Mouse (Mus musculus) hindbrain, embryonic 15.5 days (tissue): Measurements from ENCODE around the gene Tfb2m. TPM values are rescaled to one million over a fixed set of nuclear protein-coding genes. Genes with fewer than 3 reads are reported as not detected.
A peak's percentile ranks its signal among the peaks of the same experiment; 100 is the strongest.
"Not testable (repeated sequence)": the region's sequence is repeated elsewhere in the genome, so short reads cannot be mapped to it uniquely, and the experiment has no call there.

Experiments
- ATAC-seq: fragments of 200-750 bp; cut with Nextera tagmentation; 2 replicates; pipeline ENCODE4 v1.8.0; 2017; ENCODE audit warnings: low read depth, moderate number of reproducible peaks, moderate TSS enrichment; ENCODE audit not compliant: low FRiP score
- H3K27ac ChIP-seq: fragments of 300-500 bp; sonication (generic); replicated peaks from 2 replicates; pipeline ENCODE4 v1.5.1; 2015; ENCODE audit warnings: mild to moderate bottlenecking, inconsistent platforms
- H3K27me3 ChIP-seq: fragments of 300-500 bp; sonication (generic); 2 replicates; pipeline ENCODE4 v1.6.1; 2015; ENCODE audit warnings: control low read depth, inconsistent platforms
- H3K36me3 ChIP-seq: fragments of 300-500 bp; sonication (generic); 2 replicates; pipeline ENCODE4 v1.6.1; 2015; ENCODE audit warnings: control low read depth, inconsistent platforms
- H3K4me1 ChIP-seq: fragments of 300-500 bp; sonication (generic); replicated peaks from 2 replicates; pipeline ENCODE4 v1.6.1; 2015; ENCODE audit warnings: control low read depth, inconsistent platforms
- H3K4me2 ChIP-seq: fragments of 300-500 bp; sonication (generic); 2 replicates; pipeline ENCODE4 v1.6.1; 2015; ENCODE audit warnings: moderate library complexity, mild to moderate bottlenecking, inconsistent platforms
- H3K4me3 ChIP-seq: fragments of 300-500 bp; sonication (generic); 2 replicates; pipeline ENCODE4 v1.5.1; 2015; ENCODE audit warnings: mild to moderate bottlenecking, inconsistent platforms
- H3K9ac ChIP-seq: fragments of 300-500 bp; sonication (generic); 2 replicates; pipeline ENCODE4 v1.6.1; 2015; ENCODE audit warnings: inconsistent platforms
- H3K9me3 ChIP-seq: fragments of 300-500 bp; sonication (generic); 2 replicates; pipeline ENCODE4 v1.6.1; 2016; ENCODE audit warnings: control low read depth, inconsistent platforms
- WGBS: fragments of 180-500 bp; shearing (Covaris S2); methylation state at CpG from one replicate; pipeline ENCODE4 v1.1.7; 2015; 5-methylcytosine and 5-hydroxymethylcytosine counted together
- polyA plus RNA-seq: library from polyadenylated mRNA; unstranded; fragments of >200 nt; fragmentation: Nextera tagmentation; extraction: Ambion mirVana; gene quantifications from 2 replicates; pipeline ENCODE4 v1.2.1, GENCODE M21; 2015

The Tfb2m gene
- 29.1 and 31.0 TPM in 2 replicates for polyA plus RNA-seq

DNA sequence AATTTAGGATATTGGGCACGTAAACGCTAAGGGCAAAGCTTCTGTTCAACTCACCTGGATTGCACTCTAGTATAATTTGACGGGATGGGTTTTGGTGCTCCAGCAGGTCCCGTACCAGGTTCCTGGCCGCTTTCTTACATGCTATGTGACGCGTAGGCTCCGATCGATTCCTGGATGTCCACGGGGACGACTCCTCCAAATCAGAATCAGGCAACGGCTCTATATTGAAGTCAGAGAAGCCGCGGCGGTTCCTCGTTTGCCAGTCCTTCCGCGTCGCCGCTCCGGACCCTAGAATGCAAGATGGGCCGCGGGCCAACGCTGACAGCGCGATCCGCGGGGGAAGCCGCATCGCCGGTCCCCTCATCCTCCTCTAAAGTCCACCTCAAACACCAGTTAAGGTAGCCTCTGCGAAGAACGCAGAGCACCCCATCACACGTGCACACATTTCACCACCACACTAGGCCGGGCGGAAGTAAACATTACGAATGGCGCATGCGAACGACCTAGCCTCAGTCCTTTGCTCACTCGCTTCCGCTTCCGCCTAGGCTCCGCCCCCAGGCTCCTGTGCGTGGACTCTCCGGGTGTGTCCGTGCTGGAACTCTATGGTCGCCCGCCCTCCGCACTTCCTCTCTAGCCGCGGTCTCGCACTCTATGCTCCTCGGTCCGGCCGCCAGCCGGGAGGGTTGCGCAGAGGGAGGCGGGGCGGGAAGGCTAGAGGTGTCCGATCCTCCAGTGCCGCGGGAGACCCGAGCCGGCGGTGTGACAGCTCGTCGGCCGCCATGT, at the start of gene Tfb2m, which contains the start of gene Cnst:
Tfb2m (minus strand) TSS at position 500 of the 783 bp plus-strand sequence.
Cnst (plus strand) TSS at position 603 of the 783 bp plus-strand sequence.
- H3K4me3 ChIP-seq, result peak within 1 kb of the TSS; percentile 90
- H3K4me2 ChIP-seq, result peak within 1 kb of the TSS; percentile 84
- H3K27me3 ChIP-seq, H3K36me3 ChIP-seq, H3K9me3 ChIP-seq: not testable (repeated sequence)
- peak within 1 kb of the TSS; percentile 98 for H3K27ac ChIP-seq
- WGBS, result under 1% methylated on average over 69 of the region's 69 CpGs
- peaks cover 37% of the 10 kb centered on the region for H3K4me1 ChIP-seq
- peak within 1 kb of the TSS; percentile 88 for H3K9ac ChIP-seq
- peak; percentile 99 for ATAC-seq

GRCm38 (mm10) chr1:179592972-179593371, 46.9 kb upstream of the Tfb2m start:
- Histone ChIP-seq H3K4me3 (no peak overlapping the region), H3K27ac (no peak overlapping the region), H3K4me2 (no peak overlapping the region), H3K4me1 (peaks cover 4% of the 10 kb centered on the region), H3K9ac (no peak overlapping the region), H3K9me3 (no peaks in the 10 kb centered on the region), H3K36me3 (0 out of 2 replicates have a peak, but pooled peaks cover 4% of the 10 kb centered on the region), H3K27me3 (no peaks in the 10 kb centered on the region)
- no peak for ATAC-seq
- WGBS, result 74% methylated on average over 7 of the region's 7 CpGs

DNA sequence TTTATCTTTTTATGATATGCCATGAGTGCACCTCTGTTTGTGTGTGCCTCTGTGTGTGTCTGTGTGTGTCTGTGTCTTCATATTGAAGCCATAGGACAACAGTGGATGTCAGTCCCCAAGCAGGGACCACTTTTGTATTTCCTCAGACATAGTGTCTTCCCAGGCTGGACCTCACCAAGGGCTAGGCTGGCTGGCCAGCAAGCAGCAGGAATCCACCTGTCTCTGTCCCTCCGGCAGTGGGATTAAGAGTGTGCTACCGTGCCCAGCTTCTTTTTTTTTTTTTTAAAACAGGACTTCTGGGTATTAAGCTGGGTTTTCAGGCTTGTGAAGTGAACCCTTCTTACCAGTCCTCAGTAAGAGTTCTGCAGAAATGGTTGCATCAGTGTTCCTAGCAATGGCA, 46.1 kb upstream of the Tfb2m start:
- peaks cover 6% of the 10 kb centered on the region for H3K4me1 ChIP-seq
- H3K27me3 ChIP-seq, result no peaks in the 10 kb centered on the region
- ATAC-seq, result no peak
- H3K9ac ChIP-seq, result no peak overlapping the region
- H3K27ac ChIP-seq, result no peak overlapping the region
- H3K9me3 ChIP-seq, result no peaks in the 10 kb centered on the region
- 0 out of 2 replicates have a peak, but pooled peaks cover 4% of the 10 kb centered on the region for H3K36me3 ChIP-seq
- no peak overlapping the region for H3K4me3 ChIP-seq
- WGBS, result 88% methylated on average over 2 of the region's 2 CpGs
- no peak overlapping the region for H3K4me2 ChIP-seq

DNA sequence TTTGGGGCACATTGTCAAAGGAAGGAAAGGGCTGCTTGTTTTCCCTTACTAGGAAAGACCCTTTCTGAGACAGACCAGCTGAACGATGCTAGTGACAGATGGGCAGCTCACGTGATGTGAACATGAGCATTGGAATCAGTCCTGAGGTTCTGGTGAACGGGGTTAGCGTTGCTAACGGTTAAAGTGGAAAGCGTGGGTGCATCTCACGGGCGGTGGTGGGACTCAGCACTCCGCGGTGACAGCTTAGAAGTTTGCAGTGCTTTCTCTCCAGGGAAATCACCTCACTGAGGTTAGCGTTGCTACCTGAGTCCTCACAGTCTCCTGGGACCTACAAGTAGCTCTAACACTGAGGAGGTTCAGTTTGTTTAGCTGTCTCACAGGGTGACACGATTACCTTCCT, 45.6 kb upstream of the Tfb2m start:
- no peaks in the 10 kb centered on the region for H3K9me3 ChIP-seq
- H3K27ac ChIP-seq, result no peak overlapping the region
- H3K4me2 ChIP-seq, result 0 out of 2 replicates have a peak overlapping the region, but pooled peaks have one; percentile 14
- H3K36me3 ChIP-seq, result 0 out of 2 replicates have a peak, but pooled peaks cover 4% of the 10 kb centered on the region
- no peak overlapping the region for H3K4me3 ChIP-seq
- peaks cover 11% of the 10 kb centered on the region for H3K4me1 ChIP-seq
- 74% methylated on average over 12 of the region's 12 CpGs for WGBS
- H3K27me3 ChIP-seq, result no peaks in the 10 kb centered on the region
- ATAC-seq, result no peak; the same call in 1 of the 2 replicates
- H3K9ac ChIP-seq, result no peak overlapping the region

GRCm38 (mm10) chr1:179588230-179588629, 42.2 kb upstream of the Tfb2m start:
- Histone ChIP-seq H3K27ac (peak overlapping the region; percentile 23), H3K36me3 (0 out of 2 replicates have a peak, but pooled peaks cover 4% of the 10 kb centered on the region), H3K9ac (no peak overlapping the region), H3K9me3 (no peaks in the 10 kb centered on the region), H3K4me2 (no peak overlapping the region; the same call in 1 of the 2 replicates), H3K4me3 (no peak overlapping the region), H3K27me3 (no peaks in the 10 kb centered on the region), H3K4me1 (peaks cover 16% of the 10 kb centered on the region)
- 41% methylated on average over 4 of the region's 4 CpGs for WGBS
- no peak for ATAC-seq

DNA sequence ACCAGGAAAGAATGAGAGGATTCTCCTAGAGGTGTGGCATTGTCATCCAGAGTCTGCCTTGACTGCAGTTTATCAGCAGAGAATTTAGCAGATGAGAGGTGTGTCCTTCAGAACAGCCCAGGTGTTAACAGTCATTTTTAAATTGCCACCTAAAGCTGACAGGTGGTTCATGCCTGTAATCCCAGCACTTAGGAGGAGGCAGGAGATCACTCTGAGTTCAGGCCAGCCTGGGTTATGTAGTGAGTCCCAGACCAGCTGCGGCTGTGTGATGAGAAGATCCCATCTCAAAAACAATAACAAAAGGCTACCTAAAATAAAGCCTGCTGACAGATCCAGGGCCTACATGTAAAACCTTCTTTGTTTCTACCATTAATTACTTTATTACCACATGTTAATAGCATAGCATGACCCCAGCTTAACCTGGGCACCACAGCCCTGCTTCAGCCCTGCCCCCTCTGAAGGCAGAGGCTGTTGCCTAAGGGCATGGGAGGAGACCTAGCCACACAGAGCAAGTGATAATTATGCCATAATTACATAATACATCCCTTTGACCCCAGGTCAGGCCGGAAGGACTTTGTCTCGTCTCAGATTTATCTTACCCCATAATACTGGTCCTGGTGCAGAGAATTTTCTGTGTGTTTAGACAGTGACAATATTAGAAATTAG, 40.5 kb upstream of the Tfb2m start:
- WGBS, result 56% methylated on average over 3 of the region's 3 CpGs
- no peak for ATAC-seq
- no peak overlapping the region for H3K4me3 ChIP-seq

DNA sequence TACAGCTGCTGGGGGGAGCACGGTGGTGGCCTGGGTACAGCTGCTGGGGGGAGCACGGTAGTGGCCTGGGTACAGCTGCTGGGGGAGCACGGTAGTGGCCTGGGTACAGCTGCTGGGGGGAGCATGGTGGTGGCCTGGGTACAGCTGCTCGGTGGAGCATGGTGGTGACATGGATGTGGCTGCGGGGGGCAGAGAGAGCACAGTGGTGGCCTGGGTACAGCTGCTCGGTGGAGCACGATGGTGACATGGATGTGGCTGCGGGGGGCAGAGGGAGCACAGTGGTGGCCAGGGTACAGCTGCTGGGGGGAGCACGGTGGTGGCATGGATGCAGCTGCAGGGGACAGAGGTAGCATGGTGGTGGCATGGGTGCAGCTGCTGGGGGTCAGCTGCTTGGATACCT, 39.6 kb upstream of the Tfb2m start:
- H3K36me3 ChIP-seq, result no peaks in the 10 kb centered on the region
- H3K4me3 ChIP-seq, result no peak overlapping the region
- H3K4me1 ChIP-seq, result peaks cover 16% of the 10 kb centered on the region
- WGBS, result 64% methylated on average over 9 of the region's 9 CpGs
- H3K27ac ChIP-seq, result no peak overlapping the region
- H3K9ac ChIP-seq, result no peak overlapping the region
- no peak overlapping the region for H3K4me2 ChIP-seq
- no peaks in the 10 kb centered on the region for H3K9me3 ChIP-seq
- ATAC-seq, result no peak
- H3K27me3 ChIP-seq, result no peaks in the 10 kb centered on the region

More for the DNA sequence above, 40.5 kb upstream of the Tfb2m start:
- peaks cover 16% of the 10 kb centered on the region for H3K4me1 ChIP-seq
- no peaks in the 10 kb centered on the region for H3K27me3 ChIP-seq
- H3K9me3 ChIP-seq, result no peaks in the 10 kb centered on the region
- H3K27ac ChIP-seq, result no peak overlapping the region
- H3K9ac ChIP-seq, result no peak overlapping the region
- H3K36me3 ChIP-seq, result no peaks in the 10 kb centered on the region
- H3K4me2 ChIP-seq, result no peak overlapping the region

DNA sequence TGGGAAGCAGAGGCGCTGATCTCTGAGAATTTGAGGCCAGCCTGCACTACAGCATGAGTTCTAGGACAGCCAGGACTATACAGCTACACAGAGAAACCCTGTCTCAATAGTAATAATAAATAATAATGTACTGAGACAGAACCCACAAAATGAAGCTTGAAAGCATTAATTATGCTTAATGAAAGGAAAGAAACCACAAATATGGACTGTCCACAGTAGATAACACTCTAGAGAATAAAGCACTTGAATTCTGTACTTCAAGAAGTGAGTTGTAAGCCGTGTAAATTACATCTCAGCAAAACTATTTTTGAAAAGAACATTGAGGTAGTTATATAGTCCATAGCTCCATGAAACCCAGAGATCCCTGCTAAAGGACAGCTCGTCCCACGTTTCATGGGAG, 38.2 kb upstream of the Tfb2m start:
- ATAC-seq, result no peak
- Histone ChIP-seq H3K4me2 (no peak overlapping the region), H3K4me3 (no peak overlapping the region), H3K9me3 (no peaks in the 10 kb centered on the region), H3K27ac (no peak overlapping the region), H3K9ac (no peak overlapping the region), H3K36me3 (peaks cover 7% of the 10 kb centered on the region; the same call in 1 of the 2 replicates), H3K4me1 (peaks cover 16% of the 10 kb centered on the region), H3K27me3 (no peaks in the 10 kb centered on the region)
- WGBS, result 89% methylated on average over 4 of the region's 4 CpGs

DNA sequence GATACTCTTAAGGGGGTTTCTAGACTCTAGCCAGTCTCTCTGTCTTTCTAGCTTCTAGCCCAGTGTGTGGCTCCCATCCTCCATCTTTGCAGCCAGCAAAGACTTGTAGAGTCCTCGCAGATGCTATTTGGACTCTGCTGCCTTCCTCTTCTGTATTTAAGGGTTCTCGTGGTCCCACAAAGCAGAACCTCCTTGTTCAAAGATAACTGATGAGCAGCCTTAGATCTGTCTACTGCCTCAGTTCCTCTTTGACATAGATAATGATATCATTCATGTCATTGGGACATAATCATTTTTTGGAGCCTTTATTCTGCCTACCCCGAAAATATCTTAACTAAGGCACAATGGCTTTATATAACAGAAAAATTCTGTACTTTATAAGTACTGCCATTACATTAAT, 37.0 kb upstream of the Tfb2m start:
- Histone ChIP-seq H3K4me2 (no peak overlapping the region), H3K36me3 (peaks cover 7% of the 10 kb centered on the region; the same call in 1 of the 2 replicates), H3K4me3 (no peak overlapping the region), H3K9ac (no peak overlapping the region), H3K9me3 (no peaks in the 10 kb centered on the region), H3K27me3 (no peaks in the 10 kb centered on the region), H3K4me1 (peaks cover 13% of the 10 kb centered on the region), H3K27ac (no peak overlapping the region)
- no peak for ATAC-seq
- WGBS, result 96% methylated on average over 3 of the region's 3 CpGs

GRCm38 (mm10) chr1:179582021-179582433, 36.0 kb upstream of the Tfb2m start:
- Histone ChIP-seq H3K9me3 (no peaks in the 10 kb centered on the region), H3K4me2 (no peak overlapping the region), H3K4me1 (peaks cover 8% of the 10 kb centered on the region), H3K27me3 (no peaks in the 10 kb centered on the region), H3K9ac (no peak overlapping the region), H3K27ac (no peak overlapping the region), H3K4me3 (no peak overlapping the region), H3K36me3 (peaks cover 7% of the 10 kb centered on the region; the same call in 1 of the 2 replicates)
- WGBS, result 57% methylated on average over 6 of the region's 6 CpGs
- ATAC-seq, result no peak

DNA sequence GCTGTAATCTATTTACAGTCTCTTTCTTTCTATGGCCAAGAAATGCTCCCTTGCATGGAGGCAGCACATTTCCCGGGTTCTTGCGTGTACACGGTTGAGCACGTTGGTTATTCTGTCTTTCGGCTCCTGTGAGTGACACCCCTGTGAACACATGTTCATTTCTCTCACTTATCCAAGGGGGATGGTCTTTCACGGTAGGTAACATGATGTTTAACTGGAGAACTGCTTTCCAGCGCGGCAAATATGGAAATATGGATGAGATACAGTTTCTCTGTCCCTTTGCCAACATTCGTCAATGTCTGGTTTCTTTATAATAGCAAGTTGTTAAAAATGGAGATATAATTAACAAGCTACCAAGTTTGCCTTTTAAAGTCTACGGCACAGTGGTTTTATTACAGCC, 35.4 kb upstream of the Tfb2m start:
- H3K4me1 ChIP-seq, result peaks cover 2% of the 10 kb centered on the region; the same call in 1 of the 2 replicates
- peaks cover 7% of the 10 kb centered on the region; the same call in 1 of the 2 replicates for H3K36me3 ChIP-seq
- H3K27me3 ChIP-seq, result no peaks in the 10 kb centered on the region
- no peak for ATAC-seq
- H3K9me3 ChIP-seq, result no peaks in the 10 kb centered on the region
- no peak overlapping the region for H3K9ac ChIP-seq
- WGBS, result 71% methylated on average over 10 of the region's 10 CpGs
- H3K4me3 ChIP-seq, result no peak overlapping the region
- no peak overlapping the region for H3K4me2 ChIP-seq
- no peak overlapping the region for H3K27ac ChIP-seq

- H3K4me1 ChIP-seq, result no peaks in the 10 kb centered on the region
- no peak overlapping the region for H3K9ac ChIP-seq
- H3K36me3 ChIP-seq, result peaks cover 7% of the 10 kb centered on the region; the same call in 1 of the 2 replicates
- no peak for ATAC-seq
- H3K27me3 ChIP-seq, result no peaks in the 10 kb centered on the region
- H3K9me3 ChIP-seq, result no peaks in the 10 kb centered on the region
- no peak overlapping the region for H3K27ac ChIP-seq
- H3K4me3 ChIP-seq, result no peak overlapping the region
- no peak overlapping the region for H3K4me2 ChIP-seq
- WGBS, result 82% methylated on average over 8 of the region's 8 CpGs
Observed at GRCm38 (mm10) chr1:179580200-179580599, 34.1 kb upstream of the Tfb2m start.
